Mouse (Mus musculus) liver, adult (tissue): ENCODE results near the gene Alkbh2.

Source experiments
- GATA4 ChIP-seq: IDR thresholded peaks from 2 replicates; pipeline ENCODE4 v1.6.1; 2014; ENCODE audit warnings: mild to moderate bottlenecking, low read length; ENCODE audit not compliant: insufficient replicate concordance

The Alkbh2 gene

GRCm38 (mm10) chr5:114129550-114130210 lies 1.7 kb upstream of the Alkbh2 start:
- no peak for TF ChIP-seq GATA4

GRCm38 (mm10) chr5:114126499-114127244 lies 1.3 kb downstream of the Alkbh2 start:
- no peak for TF ChIP-seq GATA4

GRCm38 (mm10) chr5:114126008-114126407 lies 2.0 kb downstream of the Alkbh2 start:
- no peak for TF ChIP-seq GATA4

GRCm38 (mm10) chr5:114119806-114120205 lies 8.2 kb downstream of the Alkbh2 start:
- no peak for TF ChIP-seq GATA4

- TF ChIP-seq GATA4: no peak
Measured at GRCm38 (mm10) chr5:114116586-114116985, 11.4 kb downstream of the Alkbh2 start.

GRCm38 (mm10) chr5:114115030-114115429 lies 13.0 kb downstream of the Alkbh2 start:
- TF ChIP-seq GATA4: no peak

GRCm38 (mm10) chr5:114113334-114113733 lies 14.7 kb downstream of the Alkbh2 start:
- TF ChIP-seq GATA4: no peak

- no peak for TF ChIP-seq GATA4
Measured at GRCm38 (mm10) chr5:114106391-114106935, 21.6 kb downstream of the Alkbh2 start.

GRCm38 (mm10) chr5:114102807-114103206 lies 25.2 kb downstream of the Alkbh2 start:
- TF ChIP-seq GATA4: no peak

- no peak for TF ChIP-seq GATA4
Measured at GRCm38 (mm10) chr5:114101873-114102272, 26.1 kb downstream of the Alkbh2 start.

GRCm38 (mm10) chr5:114100390-114101099 lies 27.5 kb downstream of the Alkbh2 start:
- no peak for TF ChIP-seq GATA4

- no peak for TF ChIP-seq GATA4
Measured at GRCm38 (mm10) chr5:114099709-114100389, 28.2 kb downstream of the Alkbh2 start.

- TF ChIP-seq GATA4: no peak
Measured at GRCm38 (mm10) chr5:114091057-114091807, 36.8 kb downstream of the Alkbh2 start, which contains the start of gene Svop. TSS of gene Svop (minus strand) at chr5:114091570.

GRCm38 (mm10) chr5:114090421-114091013 lies 37.5 kb downstream of the Alkbh2 start:
- no peak for TF ChIP-seq GATA4
